Mouse (Mus musculus) cortical plate, adult 2 months (tissue): ENCODE results near the gene Axin1.
A peak's percentile ranks its signal among the peaks of the same experiment; 100 is the strongest.

ENCODE experiments used
- CTCF ChIP-seq: fragments of 200-500 bp; IDR thresholded peaks from 2 replicates; pipeline ENCODE4 v1.5.1; 2011; ENCODE audit warnings: mild to moderate bottlenecking, control low read depth, low read length; ENCODE audit not compliant: insufficient read depth; ENCODE audit errors: extremely low read depth
- POLR2A ChIP-seq: fragments of 200-500 bp; IDR thresholded peaks from 2 replicates; pipeline ENCODE4 v1.6.1; 2011; ENCODE audit warnings: mild to moderate bottlenecking, low read length, control low read depth; ENCODE audit not compliant: insufficient read depth; ENCODE audit errors: extremely low read depth

DNA sequence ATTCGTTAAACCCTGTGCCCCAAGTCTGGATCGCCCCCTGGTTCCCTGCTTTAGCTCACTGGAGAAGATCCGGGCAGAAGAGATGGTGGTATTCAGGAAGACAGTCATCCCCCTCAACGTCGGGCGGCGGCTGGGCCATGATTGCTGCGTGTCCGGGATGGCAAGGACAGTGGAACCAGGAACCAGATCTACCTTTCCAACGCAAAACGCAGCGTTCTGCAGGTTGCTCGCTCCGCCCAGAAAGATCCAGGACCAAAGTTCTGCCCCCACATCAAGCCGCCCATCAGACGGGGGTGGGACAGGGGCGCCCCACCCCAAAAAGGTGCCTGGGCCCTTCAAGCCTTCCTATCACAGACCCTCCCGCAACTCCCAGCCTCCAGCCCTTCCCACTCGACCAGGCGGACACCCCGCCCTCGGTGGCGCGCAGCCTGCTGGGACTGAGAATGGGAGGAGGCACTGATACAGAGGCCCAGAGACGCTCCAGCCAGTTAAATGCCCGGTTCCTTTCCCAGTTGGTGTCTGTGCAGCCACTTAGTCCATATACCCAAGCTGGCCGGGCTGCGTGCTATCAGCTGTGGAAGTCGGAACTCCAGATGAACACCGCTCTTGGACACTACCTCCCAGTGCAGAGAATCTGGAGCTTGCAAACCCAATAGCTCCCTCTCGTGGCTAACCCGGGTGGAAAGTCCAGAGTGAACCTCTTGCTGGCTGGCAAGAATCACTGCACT lies 48.4 kb upstream of the Axin1 start, which contains the start of gene Decr2:
- TF ChIP-seq CTCF (peak; percentile 88), POLR2A (peak; percentile 54; the same call in 1 of the 2 replicates)
